Mouse (Mus musculus) urinary bladder, adult 18-20 months (tissue): Measurements from ENCODE around the gene Arhgef17.

ENCODE experiments used
- DNase-seq, 2 experiments: peaks; one replicate each; pipeline ENCODE4 v3.0.0; 2022; ENCODE audit warnings: low spot score in 2 of 2, mixed read lengths in 2 of 2

Gene Arhgef17

DNA sequence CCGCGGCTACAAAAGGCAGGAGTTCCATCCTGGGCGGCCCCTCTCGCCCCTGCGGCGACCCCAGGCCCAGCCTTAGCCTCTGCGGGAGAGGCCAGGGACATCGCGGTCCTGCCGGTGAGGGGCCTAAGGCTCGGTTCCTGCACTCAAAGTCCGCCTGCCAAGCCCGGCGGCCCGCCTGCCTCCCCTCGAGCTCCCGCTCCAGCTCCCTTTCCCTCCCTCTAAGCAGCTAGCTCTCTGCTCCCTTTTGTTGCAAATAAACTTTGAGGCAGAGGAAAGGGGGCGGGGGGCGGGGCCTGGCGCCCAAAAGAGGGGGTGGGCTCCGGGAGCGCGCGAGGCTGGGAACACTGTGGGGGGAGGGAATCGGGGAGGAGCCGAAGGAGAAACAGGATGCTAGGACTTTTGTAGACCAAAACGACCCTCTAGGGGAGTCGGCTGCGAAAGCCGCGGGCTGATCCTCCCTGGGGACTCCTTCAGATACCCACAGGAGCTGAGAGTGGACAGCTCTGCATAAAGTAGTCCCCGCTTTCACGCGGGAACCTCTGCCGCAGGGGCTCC is at the start of gene Arhgef17:
Arhgef17 (minus strand) TSS at position 182 of the 555 bp plus-strand sequence.
- DNase-seq: peak in 1 of 2 experiments; percentile 62

DNA sequence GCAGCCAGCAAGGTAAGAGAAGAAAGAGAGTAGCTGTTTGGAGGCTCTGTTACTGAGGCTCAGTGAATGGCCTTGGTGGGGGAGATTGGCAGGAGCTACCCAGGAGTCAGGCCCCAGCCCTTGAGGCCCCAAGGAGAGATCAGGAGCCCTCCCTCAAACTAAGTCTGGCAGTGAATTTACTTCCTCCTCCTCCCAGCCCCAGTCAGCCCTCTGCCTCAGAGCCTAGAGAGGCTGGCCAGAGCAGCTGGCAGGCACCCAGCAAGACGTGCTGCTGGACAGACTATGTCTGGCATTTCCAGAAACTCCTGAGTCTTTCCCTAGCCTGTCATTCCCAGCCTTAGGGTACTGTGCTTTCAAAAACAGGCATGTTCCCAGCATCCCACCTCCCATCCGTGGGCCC is 47.3 kb upstream of the Arhgef17 start:
- DNase-seq: no peak

DNA sequence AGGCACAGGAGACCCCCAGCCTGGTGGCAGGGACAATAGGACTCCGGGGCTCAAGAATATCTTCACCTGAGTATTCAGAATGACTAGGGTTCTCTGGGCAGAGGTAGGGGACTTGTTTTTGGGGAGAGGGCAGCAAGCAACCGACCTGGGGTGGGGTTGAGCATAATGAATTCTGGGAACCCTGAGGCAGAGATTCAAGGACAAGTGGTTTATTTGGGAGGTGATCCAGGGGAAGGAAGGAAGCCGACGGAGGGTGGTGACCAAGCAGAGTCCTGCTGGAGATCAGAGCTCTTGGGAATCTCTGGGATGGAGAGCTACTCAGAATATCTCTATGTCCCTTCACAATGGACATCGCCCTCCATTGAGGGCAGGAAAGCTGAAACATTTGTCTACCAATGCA is 46.3 kb upstream of the Arhgef17 start:
- no peak for DNase-seq

DNA sequence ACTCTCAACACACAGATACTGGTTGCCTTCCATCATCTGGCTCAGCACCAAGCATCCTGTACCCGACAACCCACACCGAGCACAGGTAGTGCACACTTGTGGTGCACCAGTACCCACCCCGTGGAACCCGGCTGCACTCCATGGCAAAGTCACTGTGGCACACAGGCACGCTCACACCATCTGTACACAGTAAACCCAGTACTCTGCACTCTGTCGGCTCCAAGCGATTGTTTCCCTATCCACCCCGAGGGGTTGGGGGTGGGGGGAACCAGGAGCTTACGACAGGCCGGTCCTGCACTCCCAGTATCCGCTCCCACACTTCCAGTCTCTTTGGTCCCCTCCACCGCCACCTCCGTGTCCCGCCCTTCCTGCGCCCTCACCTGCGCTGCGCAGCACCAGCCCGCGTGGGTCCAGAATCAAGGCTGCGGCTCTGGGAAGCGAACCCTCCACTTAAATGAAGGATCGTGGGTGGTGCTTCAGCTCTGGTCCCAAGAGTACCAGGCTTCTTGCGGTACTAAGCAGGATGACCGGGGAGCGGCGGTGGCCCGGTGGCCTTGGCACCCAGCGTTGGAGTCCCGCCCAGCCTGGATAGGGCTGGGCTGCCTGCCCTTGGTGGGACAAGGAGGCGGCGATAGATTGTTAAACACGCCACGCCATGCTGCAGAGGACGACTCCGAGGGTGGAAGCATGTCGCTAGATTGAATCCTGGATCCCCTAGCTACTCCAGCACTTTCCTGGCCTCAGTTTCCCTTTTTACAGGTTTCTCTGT is 42.4 kb upstream of the Arhgef17 start, which contains the start of gene P2ry6:
P2ry6 (minus strand) TSS at position 515 of the 769 bp plus-strand sequence.
- no peak for DNase-seq

DNA sequence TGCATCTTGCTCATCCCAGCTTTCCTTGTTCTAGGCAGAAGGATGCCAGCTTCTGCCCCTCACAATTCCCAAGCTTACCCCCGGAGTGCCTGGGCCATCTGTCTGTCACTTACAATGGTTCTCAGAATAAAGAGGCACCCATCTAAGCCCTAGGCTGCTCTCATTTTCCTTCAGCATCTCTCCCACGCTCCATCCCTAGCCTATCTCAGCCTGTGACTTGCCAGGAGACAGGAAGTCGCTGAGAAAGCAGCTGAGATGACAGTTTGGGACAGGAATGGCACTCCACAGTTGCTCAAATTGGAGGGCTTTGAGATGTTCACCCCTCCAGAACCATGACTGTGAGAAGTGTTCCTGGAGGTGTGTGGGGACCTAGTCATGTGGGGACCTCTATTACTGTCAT is 41.0 kb upstream of the Arhgef17 start:
- no peak for DNase-seq

DNA sequence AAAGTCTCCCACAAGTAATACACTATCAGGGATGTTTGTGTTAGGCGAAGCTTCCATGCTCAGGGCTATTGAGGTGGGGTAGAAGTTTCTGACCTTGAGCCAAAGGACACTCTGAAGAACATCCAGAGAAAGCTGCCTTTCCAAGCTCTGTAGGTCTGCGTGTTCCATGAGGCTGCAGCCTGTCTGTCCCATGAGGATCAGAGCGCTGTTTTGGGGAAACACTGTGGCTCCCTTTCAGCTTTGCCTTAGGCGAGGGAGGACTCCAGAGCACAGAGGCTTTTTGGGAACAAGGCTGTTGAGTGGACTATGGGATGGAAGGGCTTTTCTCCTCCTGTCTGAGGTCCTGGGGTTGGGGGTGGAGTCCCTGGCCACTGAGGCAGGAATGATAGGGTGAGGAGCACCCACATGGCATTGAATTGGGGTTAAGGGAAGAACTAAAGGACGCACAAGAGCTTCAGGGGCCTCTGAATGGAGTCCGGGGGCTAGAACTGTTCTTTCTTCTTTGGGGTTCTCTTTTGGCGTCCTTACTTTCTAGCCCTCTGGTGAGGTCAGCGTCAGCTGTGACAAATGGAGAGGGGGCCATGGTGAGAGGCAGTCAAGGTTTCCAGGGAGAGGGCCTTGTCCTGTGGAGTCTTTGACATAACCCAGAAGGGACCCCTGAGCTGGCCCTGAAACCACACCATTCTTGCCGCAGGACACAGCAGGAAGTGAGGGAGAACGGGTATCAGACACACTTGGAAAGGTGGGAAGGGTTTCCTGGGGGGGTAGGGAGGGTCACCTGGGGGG is 37.2 kb upstream of the Arhgef17 start:
- no peak for DNase-seq

DNA sequence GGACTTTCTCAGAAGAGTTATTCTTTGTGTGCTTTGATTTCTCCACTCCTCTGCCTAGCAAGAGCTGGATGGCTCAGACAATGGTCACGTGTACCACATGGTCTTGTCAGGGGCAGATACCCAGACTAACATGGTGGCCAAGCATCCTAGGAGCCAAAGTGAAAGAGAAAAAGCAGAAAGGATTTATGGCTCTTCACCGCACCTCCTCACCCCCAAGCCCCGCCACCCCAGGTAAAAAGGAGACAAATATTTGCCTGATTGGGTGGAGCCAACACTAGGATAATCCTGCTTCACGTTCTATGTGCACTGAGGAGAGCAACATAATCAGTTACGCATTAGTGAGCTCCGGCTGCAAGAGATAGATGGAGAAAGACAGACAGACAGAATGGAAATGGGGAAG is 36.5 kb upstream of the Arhgef17 start:
- no peak for DNase-seq

DNA sequence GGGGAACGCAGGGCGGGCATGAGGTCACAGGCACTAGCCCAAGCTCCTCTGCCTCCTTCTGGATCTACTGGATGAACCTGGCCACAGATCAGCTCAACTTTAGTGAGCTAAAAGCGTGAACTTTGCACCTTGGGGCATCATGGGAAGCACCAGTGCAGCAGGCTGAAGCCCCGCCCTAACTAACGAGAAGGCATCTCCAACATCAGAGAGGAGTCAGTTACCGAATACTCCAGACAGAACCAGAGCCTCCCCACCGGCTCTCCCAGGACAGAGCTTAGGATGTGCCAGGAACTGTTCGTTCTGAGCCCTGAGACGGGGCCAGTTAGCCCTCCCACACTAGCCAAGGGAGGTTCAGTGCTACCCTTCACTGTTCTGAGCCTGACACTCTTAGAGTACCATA is 35.9 kb upstream of the Arhgef17 start:
- no peak for DNase-seq

DNA sequence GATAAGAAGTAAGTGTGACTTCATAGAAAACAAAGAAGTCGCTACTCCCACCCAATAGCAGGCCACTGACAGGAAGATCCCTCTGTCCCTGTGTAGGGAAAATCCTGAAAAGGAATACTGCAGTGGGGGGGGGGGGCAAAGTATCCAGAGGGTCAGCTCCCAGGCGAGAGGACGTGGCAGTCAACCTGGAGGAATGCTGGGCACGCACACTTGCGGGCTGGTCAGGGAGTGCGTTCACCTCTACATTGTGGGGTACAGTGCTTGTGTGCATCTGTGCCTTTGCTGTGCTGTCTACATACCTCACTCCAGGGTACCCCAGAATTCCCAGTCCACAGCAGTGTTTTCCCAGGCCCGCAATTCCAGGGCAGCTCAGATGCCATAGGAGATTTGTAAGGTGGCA is 34.1 kb upstream of the Arhgef17 start:
- DNase-seq: no peak

DNA sequence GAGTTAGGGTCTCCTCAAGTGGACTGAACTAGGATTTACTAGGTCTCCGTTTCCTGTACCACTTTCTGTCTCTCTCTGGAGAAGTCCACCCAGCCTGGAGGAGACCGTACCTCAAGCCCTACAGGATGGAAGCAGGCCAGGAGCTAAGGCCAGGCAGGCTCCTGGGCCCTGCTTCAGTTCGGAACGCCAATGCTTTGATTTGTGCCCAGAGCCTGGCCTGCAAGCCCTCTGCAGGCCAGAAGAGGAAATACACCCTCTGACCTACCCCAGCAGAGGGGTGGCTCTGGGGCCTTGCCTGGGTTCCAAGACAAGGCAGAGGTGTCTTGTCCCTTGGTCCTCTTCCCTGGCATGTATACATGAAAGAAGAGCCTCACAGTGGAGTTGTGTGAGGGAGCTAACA is 33.2 kb upstream of the Arhgef17 start:
- no peak for DNase-seq

DNA sequence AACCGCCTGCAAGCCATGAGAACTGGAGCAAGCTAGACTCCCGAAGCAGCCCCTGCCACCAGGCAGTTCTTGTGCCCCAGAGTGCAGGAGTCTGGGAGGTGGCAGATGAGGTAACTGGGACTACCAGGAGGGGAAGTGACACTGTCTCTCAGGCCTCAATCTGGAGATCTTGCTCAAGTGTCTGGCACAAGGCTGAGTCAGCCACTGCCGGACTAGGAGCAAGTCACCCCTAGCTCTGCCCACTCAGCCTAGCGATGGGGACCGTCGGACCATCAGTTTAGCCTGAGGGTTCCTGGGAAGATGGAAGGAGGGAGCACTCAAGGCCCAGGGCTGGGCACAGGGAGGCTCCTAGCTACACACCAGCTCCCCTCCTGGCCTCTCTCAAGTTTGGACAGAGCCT is 32.3 kb upstream of the Arhgef17 start:
- DNase-seq: no peak

DNA sequence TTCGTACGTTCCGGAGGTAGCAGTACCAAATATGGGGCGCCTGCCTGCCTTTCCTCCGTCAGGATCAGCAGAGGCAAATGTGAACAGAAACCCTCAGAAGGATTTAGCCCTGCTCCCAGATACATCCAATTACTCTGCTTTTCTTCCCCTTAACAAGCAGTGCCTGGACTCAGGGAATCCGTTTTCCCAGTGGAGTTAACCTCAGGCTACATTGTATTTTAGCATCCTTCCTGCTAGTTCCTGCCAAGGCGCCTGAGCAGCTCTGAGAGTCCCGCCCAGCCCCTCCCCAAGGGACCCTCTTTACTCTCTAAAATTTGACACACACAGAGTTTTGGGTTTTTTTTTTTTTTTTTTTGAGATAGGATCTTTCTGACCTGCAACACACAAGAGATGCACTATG is 31.5 kb upstream of the Arhgef17 start:
- DNase-seq: no peak

DNA sequence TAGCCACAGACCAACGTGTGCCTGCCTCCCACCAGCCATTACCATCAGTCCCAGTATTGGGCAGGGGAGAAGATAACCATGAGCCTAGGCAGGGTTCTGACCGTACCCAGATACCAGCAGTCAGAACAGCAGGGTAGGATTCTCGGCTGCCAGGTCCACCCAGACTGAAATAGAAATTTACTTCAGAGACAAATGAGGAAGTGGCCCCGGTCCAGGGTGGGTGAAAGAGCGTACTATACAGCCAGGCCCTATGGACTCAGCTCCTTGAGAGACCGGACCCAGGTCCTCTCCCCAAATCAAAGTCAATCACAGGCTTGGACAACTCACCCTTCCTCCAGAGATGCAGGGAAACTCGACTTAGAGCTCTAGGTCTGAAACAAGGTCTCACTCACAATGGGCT is 29.2 kb upstream of the Arhgef17 start:
- no peak for DNase-seq

DNA sequence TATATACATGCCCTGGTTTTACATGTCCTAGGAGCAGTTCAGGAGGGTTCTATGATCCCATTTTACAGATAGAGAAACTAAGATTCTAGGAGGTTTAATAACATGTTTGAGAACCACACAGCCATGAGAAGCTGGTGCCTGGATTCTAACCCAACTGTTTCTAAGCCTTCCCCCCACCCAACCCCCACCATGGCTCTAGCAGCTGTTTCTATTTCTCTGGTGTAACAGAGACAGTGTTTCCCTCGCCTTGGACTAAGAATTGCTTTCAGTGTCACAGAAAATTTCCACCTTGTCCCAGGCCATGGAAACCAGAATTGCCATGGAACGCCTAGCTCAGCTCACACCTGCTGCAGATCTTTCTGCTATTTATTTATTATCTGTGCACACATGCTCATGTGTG is 28.6 kb upstream of the Arhgef17 start:
- DNase-seq: no peak

DNA sequence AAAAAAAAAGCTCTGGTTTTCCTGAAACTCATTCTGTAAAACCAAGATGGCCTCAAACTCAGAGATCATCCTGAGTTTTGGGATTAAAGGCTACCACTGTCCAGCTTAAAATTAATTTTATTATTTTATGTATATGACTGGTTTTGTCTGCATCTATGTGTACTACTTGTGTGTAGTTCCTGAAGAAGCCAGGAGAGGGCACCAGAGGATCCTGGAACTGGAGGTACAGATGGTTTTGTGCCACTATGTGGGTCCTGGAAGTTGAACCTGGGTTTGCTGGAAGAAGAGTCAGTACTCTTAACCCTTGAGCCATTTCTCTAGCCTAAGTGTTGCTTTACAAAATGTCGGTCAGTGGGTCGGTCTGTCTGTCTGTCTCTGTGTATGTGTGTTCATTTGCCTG is 26.5 kb upstream of the Arhgef17 start:
- no peak for DNase-seq

DNA sequence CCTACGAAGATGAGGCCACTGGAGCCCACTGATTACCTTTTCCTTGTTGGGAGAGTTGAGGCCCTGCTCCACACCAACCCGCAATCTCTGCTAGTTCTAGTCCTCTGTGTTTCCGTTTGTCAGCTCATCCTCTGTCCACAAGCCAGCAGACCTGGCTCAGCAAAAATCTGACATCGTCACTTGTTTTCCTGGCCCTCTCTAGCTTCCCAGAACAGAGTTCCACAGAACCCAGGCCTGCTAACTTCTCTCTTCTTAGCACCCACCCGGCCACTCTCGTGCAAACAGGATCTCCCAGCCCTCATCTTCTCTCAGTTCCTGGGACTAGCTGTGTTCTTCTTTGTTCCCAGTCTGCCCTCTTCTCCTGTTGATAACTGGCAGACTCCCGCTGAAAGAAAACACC is 20.8 kb upstream of the Arhgef17 start:
- no peak for DNase-seq

DNA sequence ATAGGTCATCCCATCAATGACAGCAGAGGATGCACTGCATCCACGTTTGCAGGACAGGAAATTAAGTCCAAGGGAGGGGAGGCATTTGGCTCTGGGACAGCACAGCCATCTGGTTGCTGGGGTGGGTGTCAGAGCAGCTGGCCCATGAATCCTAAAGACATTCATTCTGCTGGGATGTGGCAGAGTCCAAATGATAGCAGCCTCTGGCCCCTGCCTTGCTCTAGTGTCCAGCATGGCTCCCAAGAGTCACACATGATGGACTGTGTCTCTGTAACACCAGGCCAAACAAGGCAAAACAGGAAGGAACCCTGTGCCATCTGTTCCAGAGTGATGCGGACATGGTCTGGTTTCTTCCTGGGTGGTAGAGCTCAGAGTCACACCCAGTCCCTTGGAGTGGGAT is 20.0 kb upstream of the Arhgef17 start:
- DNase-seq: no peak

DNA sequence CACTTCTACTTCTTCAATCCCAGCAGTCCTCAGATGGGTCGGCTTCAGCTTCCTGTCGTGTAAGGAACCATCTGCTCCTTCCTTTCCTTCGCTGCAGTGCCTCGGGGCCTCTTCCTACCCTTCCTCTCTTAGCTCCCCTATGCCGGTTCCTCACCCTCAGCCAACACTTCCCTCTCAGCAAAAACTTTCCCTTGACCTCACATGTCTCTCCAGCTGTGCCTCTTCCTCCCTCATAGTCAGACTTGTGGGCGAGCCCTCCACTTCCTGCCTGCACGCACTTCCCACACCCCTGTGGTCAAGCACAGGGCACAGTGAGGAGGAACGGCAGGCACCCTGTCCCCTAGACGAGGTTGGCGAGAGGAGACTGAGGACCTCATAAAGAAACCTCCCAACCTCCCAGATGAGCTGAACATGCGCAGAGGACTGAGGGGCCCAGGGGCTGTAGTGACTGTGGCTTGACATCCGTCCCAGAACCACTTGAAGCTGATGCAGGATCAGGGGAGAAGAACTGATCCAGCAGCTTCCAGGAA is 18.6 kb upstream of the Arhgef17 start:
- no peak for DNase-seq

DNA sequence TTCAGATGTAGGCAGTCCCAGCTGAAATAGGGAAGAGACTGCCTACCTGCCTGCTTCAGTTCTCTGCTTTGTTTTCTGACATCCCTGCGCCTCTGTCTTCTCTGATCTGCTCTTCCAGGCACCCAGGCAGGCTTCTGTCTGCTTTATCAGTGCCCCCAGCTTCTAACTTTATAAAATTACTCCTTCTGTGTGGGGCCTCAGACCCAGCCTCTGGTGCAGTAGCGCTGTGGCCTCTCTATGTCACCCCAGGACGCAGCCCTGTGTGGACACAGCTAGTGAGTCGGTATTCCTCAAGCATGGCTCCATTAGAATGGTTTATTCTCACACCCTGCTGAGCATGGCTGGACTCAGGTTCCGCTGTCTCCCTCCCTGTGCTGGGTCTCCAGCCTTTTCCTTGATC is 18.1 kb upstream of the Arhgef17 start:
- DNase-seq: no peak

DNA sequence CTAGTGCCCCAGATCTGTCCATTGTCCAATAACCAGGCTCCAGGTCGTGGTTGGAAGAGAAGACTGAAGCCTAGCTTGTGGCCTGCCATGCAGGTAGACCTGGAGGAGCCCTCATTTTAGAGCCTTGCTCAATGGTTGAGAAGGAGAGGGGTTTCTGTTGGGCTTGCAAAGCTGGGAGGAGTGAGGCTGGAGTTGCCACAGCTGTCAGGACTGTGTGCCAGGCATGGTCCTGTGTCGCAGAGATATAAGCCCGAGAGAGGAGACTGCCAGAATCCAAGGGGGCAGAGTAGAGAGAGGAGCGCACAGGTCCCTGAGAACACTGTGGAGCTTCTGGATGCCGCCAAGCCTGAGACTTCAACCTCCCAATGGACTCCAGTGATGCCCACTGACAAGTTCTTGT is 12.8 kb upstream of the Arhgef17 start:
- DNase-seq: no peak

DNA sequence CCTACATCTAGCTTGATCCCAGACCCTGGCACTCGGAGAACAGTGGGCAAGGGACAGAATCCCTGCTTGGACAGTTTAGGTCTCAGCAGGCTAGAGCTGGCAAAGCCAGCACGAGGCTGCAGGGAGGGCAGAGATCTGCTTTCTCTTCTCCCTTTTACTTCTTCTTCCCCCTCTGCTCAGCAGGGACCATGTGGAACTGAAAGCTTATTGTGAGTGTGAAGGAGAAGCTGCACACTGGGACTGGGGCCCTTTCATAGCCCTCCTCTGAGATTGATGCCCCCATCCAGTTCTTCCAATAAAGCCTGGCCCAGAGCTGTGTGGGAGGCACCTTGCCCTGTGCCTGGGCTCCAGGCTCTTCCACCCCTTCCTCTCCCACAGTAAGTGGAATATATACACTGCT is 12.4 kb upstream of the Arhgef17 start:
- no peak for DNase-seq

DNA sequence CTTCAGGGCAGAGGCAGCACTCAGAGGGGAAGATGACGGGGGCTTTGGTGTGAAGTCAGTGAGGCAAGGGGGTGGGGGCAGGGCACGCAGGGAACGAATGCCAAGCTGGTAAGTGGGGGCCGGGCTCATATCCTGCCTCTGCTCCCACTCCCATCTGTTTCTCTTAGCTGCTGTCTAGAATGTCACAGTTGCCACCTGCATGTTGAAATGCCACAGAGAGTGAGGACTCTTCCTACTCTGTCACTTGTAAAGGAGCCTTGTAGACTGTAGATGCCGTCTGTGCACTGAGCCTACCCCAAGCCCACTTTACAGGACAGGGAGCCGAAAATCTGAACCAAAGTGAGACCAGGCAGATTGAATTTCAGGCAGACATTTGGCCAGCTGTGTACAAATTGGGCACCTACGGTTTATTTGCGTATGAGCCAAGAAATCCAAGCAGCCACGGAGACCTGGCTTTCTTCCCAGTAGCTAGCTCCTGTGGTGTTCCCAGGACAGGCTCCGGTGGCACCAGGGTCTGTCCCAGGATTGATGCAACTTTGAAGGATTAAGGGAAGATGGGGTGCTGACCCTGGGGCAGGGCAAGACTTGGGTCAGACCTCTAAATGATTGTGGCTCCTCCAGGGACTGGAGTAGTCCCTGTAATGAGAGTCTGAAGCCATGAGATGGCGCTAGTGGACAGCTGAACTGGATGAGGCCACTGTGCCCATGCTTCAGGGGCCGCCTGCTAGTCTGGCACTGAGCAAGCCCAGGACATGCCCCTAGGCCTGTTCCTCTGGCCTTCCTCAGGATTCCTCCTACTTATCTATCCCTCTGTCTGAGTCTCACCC is 11.1 kb upstream of the Arhgef17 start:
- no peak for DNase-seq
